Mouse (Mus musculus) embryonic facial prominence, embryonic 12.5 days (tissue): ENCODE data around the gene Prpf40b. TPM values are rescaled to one million over a fixed set of nuclear protein-coding genes. Genes with fewer than 3 reads are reported as not detected.
"Not testable (repeated sequence)": the region's sequence is repeated elsewhere in the genome, so short reads cannot be mapped to it uniquely, and the experiment has no call there.

Experiments used
- ATAC-seq: fragments of 200-750 bp; cut with Nextera tagmentation; 2 replicates; pipeline ENCODE4 v1.8.0; 2017; ENCODE audit not compliant: insufficient number of reproducible peaks, insufficient read depth, low FRiP score, low TSS enrichment
- H3K27ac ChIP-seq: fragments of 300-500 bp; sonication (generic); 2 replicates; pipeline ENCODE4 v1.5.1; 2016; ENCODE audit warnings: mild to moderate bottlenecking
- H3K27me3 ChIP-seq: fragments of 300-500 bp; sonication (generic); 2 replicates; pipeline ENCODE4 v1.6.1; 2016; ENCODE audit warnings: mild to moderate bottlenecking, moderate library complexity
- H3K36me3 ChIP-seq: fragments of 300-500 bp; sonication (generic); 2 replicates; pipeline ENCODE4 v1.6.1; 2016; ENCODE audit warnings: mild to moderate bottlenecking
- H3K4me1 ChIP-seq: fragments of 300-500 bp; sonication (generic); 2 replicates; pipeline ENCODE4 v1.6.1; 2016
- H3K4me2 ChIP-seq: fragments of 300-500 bp; sonication (generic); replicated peaks from 2 replicates; pipeline ENCODE4 v1.6.1; 2016; ENCODE audit warnings: mild to moderate bottlenecking, moderate library complexity
- H3K4me3 ChIP-seq: fragments of 300-500 bp; sonication (generic); 2 replicates; pipeline ENCODE4 v1.5.1; 2016; ENCODE audit warnings: mild to moderate bottlenecking
- H3K9ac ChIP-seq: fragments of 300-500 bp; sonication (generic); 2 replicates; pipeline ENCODE4 v1.6.1; 2016; ENCODE audit warnings: mild to moderate bottlenecking, moderate library complexity
- H3K9me3 ChIP-seq: fragments of 300-500 bp; sonication (generic); 2 replicates; pipeline ENCODE4 v1.6.1; 2016; ENCODE audit warnings: mild to moderate bottlenecking, moderate library complexity
- WGBS: fragments of 180-500 bp; shearing (Covaris S2); methylation state at CpG from one replicate; pipeline ENCODE4 v1.1.7; 2016; 5-methylcytosine and 5-hydroxymethylcytosine counted together
- polyA plus RNA-seq: library from polyadenylated mRNA; unstranded; fragments of >200 nt; fragmentation: Nextera tagmentation; extraction: Ambion mirVana; gene quantifications from 2 replicates; pipeline ENCODE4 v1.2.1, GENCODE M21; 2016

The Prpf40b gene
- 79.5 and 80.0 TPM in 2 replicates for polyA plus RNA-seq

DNA sequence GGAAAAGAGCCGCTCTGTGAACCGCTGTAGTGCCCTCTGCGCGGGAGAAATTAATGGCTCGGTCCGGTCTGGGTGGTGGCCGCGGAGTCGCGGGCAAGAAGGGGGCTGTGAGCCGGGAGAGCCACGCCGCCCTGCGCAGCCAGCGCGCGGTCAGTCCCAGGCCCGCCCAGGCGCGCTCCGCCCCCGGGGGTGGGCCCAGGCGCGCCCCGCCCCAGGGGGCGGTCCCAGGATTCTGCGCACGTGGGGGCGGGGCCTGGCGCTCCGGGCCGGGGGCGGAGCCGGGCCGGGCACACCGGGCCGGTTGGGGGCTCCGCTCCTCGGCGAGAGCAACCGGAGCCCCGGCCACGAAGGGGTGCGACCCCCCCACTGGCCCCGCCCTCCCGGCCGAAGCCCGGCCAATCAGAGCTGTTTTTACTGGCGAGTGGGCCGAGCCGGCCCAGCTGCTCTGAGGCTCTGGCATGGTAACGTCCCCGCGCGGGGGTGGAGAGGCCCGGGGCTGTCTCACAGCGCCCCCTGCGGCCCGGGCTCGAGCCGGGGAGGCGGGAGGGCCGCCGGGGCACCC is at the start of gene Prpf40b:
Prpf40b (plus strand) TSS at position 275 of the 562 bp plus-strand sequence.
- Histone ChIP-seq H3K27me3 (no peaks in the 10 kb centered on the region), H3K4me2 (peak within 1 kb of the TSS; percentile 72)
- peak; percentile 89 for ATAC-seq

DNA sequence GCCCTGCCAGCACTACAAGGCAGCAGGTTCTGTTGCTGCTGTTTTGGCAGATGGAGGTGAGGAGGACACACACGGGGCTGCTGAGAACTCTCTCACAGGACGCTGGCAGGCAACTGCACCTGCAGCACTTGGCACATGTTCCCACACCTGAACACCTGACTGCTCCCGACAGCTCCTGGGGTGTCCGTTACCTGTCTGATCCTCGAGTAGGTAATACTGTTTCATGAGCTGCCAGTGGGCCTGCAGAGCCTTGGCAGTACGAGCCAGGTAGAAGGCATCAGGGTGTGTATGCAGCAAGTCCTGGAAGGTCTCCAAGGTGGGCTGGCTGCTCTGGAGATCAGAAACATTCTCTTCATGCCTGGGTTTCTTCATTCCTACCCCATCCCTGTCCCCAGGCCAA is 48.2 kb upstream of the Prpf40b start:
- H3K9me3 ChIP-seq, ATAC-seq, H3K9ac ChIP-seq, H3K4me3 ChIP-seq, H3K27ac ChIP-seq, H3K4me1 ChIP-seq, H3K27me3 ChIP-seq, H3K4me2 ChIP-seq: not testable (repeated sequence)
- 86% methylated on average over 6 of the region's 6 CpGs for WGBS
- H3K36me3 ChIP-seq = peaks cover 72% of the 10 kb centered on the region

More for the DNA sequence above, at the start of gene Prpf40b:
- peaks cover 18% of the 10 kb centered on the region for H3K4me1 ChIP-seq
- no peaks in the 10 kb centered on the region for H3K9me3 ChIP-seq
- peak within 1 kb of the TSS; percentile 93 for H3K27ac ChIP-seq
- H3K9ac ChIP-seq = peak within 1 kb of the TSS; percentile 74
- H3K4me3 ChIP-seq = peak within 1 kb of the TSS; percentile 66
- WGBS = under 1% methylated on average over 45 of the region's 64 CpGs
- H3K36me3 ChIP-seq = 0 out of 2 replicates have a peak, but pooled peaks cover 2% of the 10 kb centered on the region

DNA sequence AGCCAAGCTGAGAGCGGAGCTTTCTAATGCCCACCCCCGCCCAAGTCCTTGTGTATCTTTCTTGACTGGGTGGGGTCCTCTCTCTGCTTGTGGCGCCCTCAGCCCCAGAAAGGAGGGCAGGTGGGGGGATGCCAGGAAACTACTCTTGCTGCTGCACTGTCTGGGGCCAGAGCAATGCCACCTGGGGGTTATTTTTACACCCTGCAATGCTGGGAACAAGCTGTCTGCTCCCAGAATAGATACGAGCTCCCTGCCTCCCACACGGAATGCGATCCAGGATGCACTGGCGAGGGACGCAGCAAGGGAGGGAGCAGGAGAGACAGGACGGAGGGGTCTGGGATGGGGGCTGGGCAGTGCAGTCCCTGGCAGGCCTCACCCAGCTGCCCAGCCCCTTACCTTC is 45.9 kb upstream of the Prpf40b start:
- no peak for ATAC-seq
- Histone ChIP-seq H3K4me3 (no peak overlapping the region), H3K9ac (no peak overlapping the region), H3K36me3 (peaks cover 54% of the 10 kb centered on the region), H3K27ac (no peak overlapping the region), H3K9me3 (no peaks in the 10 kb centered on the region), H3K27me3 (no peaks in the 10 kb centered on the region), H3K4me1 (0 out of 2 replicates have a peak, but pooled peaks cover 4% of the 10 kb centered on the region), H3K4me2 (no peak overlapping the region)
- WGBS = 82% methylated on average over 9 of the region's 9 CpGs

DNA sequence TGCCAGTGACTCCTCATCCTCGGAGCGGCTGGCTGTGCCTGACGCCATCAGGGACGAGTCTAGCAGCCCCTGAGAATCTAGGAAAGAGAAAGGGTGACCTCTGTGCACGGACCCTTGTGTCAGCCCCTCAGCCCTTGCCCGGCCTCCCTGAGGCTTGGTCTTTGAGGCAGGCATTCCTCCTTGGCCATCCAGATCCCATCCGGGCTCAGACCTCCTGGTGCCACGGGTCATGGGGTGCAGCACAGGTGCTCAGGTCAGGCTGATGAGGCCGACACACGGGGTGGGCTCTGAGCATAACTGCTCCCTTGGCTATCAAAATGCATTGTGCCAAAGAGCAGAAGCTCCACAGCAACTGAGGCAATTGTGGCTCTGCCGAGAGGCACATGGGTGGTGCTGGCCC is 44.9 kb upstream of the Prpf40b start:
- ATAC-seq = no peak
- Histone ChIP-seq H3K36me3 (peaks cover 44% of the 10 kb centered on the region), H3K4me2 (no peak overlapping the region), H3K4me1 (0 out of 2 replicates have a peak, but pooled peaks cover 4% of the 10 kb centered on the region), H3K9ac (no peak overlapping the region), H3K9me3 (no peaks in the 10 kb centered on the region), H3K27me3 (no peaks in the 10 kb centered on the region), H3K27ac (no peak overlapping the region), H3K4me3 (no peak overlapping the region)
- 92% methylated on average over 11 of the region's 11 CpGs for WGBS

DNA sequence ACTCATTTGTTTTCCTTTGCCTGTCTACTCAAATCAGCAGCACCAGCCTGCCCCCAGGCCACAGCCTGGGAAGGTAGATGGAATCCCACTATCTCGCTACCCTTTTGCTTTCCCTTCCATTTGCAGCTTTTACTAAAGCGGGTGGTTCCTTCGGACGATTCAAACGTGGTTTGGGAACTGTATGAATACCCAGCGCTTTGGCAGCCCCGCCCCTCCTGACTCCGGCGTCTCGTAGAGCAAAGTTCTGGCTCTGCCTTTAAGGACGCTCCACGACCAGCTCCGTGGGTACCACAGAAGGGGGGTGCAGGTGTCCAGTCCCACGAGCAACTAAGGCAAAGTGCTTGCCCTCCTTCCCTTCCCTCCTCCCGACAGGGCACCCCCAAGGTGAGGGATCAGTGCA is 43.8 kb upstream of the Prpf40b start:
- not testable (repeated sequence) for H3K9me3 ChIP-seq, ATAC-seq, H3K4me1 ChIP-seq, H3K27me3 ChIP-seq
- Histone ChIP-seq H3K9ac (peak overlapping the region; percentile 53), H3K27ac (peak overlapping the region; percentile 54; the same call in 1 of the 2 replicates), H3K4me2 (peak overlapping the region; percentile 63), H3K36me3 (peaks cover 35% of the 10 kb centered on the region), H3K4me3 (peak overlapping the region; percentile 65)
- under 1% methylated on average over 14 of the region's 15 CpGs for WGBS

DNA sequence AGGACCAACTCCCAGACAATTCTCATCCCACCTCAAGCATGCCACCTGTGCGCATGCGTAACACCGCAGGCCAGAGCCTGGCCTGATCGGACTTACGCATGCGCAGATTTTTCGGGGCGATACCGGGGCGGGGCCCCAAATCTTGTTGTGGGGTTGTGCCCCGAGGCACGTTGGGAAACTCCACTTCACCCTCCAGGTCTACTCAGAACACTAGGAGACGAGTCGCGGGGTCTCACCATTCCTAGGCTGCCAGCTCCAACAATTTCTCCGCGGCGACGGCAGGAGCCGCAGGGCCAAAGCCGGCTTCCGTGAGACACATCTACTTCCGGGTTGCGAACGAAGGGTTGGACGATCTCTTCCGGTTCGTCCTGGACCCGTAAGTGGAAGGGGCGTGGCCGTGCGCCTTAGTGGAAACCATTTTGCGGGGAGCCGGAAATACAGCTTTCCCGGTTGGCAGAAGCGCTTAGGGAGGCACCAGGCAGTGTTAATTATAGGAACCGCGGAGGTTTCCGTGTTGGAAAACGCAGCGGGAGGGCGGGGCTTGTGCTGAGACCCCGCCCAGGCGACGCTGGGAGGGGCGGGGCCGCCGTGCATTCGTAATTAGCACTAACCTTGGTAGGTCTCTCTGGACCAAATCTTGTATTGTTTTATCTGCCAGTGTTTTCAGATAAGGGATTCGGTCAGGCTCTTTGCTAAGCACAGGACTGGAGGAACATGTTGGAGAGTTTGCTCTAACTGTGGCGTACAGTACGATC is 43.1 kb upstream of the Prpf40b start, which contains the start of gene Mcrs1:
Mcrs1 (minus strand) TSS at position 336 of the 755 bp plus-strand sequence.
- Histone ChIP-seq H3K9me3 (no peaks in the 10 kb centered on the region), H3K9ac (peak within 1 kb of the TSS; percentile 66), H3K27me3 (no peaks in the 10 kb centered on the region), H3K4me1 (0 out of 2 replicates have a peak, but pooled peaks cover 4% of the 10 kb centered on the region), H3K4me3 (peak within 1 kb of the TSS; percentile 65), H3K27ac (peak within 1 kb of the TSS; percentile 93), H3K36me3 (peaks cover 28% of the 10 kb centered on the region), H3K4me2 (peak within 1 kb of the TSS; percentile 68)
- under 1% methylated on average over 52 of the region's 52 CpGs for WGBS
- ATAC-seq = peak; percentile 89

DNA sequence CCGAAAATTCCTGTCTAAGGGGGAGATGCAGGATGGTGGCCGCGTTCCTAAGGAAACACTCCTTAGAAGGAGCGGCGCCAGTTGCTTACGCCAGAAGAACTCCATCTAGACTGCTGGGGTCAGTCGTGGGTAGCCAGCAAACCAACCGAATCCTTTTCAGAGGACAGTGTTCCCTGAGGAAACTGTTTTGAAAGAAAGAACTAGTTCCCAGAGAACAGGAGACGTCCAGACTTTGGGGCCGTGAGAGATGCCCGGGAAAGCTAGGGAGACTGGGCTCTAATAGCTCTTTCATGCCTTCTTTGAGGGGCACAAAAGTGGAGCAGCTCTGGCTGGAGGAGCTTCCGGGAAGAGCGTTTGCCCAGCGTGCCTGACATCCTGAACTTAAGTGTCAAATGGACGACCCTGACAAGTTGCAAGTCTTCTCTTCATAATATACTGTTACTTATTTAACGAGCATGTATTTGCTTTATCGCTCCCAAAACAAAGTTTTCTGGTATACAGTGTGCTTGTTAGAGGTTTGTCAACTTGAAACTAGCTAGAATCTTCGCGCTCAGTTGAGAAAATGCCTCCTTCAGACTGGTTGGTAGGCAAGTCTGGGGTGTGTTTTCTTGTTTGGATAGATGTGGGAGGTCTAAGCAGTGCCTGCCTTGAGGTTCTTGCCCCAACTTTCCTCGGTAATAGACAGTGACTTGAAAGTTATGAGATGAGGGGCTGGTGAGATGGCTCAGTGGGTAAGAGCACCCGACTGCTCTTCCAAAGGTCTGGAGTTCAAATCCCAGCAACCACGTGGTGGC is 42.3 kb upstream of the Prpf40b start:
- peak overlapping the region; percentile 93 for H3K27ac ChIP-seq
- peaks cover 7% of the 10 kb centered on the region; the same call in 1 of the 2 replicates for H3K4me1 ChIP-seq
- ATAC-seq = 0 out of 2 replicates have a peak, but pooled peaks have one; percentile 6
- H3K36me3 ChIP-seq = peaks cover 21% of the 10 kb centered on the region
- WGBS = 4% methylated on average over 22 of the region's 22 CpGs
- peak overlapping the region; percentile 53 for H3K9ac ChIP-seq
- no peaks in the 10 kb centered on the region for H3K9me3 ChIP-seq
- H3K27me3 ChIP-seq = no peaks in the 10 kb centered on the region
- peak overlapping the region; percentile 65 for H3K4me3 ChIP-seq
- H3K4me2 ChIP-seq = peak overlapping the region; percentile 68

DNA sequence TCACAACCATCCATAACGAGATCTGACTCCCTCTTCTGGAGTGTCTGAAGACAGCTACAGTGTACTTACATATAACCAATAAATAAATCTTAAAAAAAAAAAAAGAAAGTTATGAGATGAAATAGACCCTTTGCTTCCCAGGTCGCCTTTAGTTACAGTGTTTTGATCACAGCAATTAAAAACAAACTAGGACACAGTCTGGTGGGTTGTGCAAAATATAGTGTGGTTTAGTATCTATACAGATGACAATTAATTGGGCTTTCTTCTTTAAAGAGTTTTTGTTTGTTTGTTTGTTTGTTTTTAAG is 41.8 kb upstream of the Prpf40b start:
- peak overlapping the region; percentile 68 for H3K4me2 ChIP-seq

DNA sequence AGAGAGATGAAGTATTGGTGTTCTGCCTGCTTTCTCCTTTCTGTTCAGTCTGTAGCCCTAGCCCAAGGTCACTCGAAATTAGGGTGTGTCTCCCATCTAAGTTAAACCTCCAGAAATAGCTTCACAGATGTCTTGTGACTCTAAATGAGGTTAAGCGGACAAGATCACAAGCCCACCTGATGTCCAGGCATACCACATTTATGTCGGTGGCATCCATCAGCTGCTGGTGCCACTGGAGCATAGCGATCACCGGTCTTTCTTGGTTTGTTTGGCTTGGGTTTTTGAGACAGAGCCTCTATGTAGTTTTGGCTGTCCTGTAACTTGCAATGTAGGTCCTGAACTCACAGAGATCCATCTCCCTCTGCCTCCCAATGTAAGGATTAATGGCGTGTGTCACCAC is 41.1 kb upstream of the Prpf40b start:
- peaks cover 9% of the 10 kb centered on the region for H3K36me3 ChIP-seq
- WGBS = 91% methylated on average over 6 of the region's 6 CpGs

More for the DNA sequence above, 41.8 kb upstream of the Prpf40b start:
- not testable (repeated sequence) for H3K4me3 ChIP-seq, ATAC-seq, H3K9me3 ChIP-seq, H3K27me3 ChIP-seq, H3K27ac ChIP-seq, H3K9ac ChIP-seq, H3K4me1 ChIP-seq
- WGBS = 51% methylated on average over 2 of the region's 2 CpGs
- peaks cover 15% of the 10 kb centered on the region for H3K36me3 ChIP-seq

DNA sequence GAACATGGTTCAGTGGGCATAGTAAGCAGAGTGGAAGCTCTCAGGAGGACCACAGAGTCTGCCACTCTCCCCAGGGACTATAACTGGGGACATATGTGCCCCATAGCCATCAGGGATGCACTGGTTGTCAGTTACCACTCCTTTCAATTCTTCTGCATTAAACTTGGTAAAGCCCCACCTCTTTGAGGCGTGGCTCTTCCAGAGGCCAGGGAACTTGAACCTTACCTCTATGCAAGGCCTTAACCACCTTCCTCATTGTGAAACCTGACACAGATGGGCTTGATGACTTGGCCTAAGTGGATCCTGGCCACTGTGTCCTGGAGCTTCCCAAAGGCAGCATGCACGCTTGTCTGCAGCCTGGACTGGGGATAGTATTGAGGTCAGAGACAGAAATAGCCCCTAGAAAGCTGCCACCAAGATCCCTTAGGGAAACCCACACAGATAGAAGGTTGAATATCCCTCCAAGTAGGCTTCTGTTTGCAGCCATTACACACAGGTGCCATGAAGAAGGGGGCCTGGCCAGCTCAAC is 40.3 kb upstream of the Prpf40b start:
- no peak for ATAC-seq
- Histone ChIP-seq H3K4me1 (peaks cover 7% of the 10 kb centered on the region; the same call in 1 of the 2 replicates), H3K9ac (no peak overlapping the region), H3K4me2 (no peak overlapping the region), H3K4me3 (no peak overlapping the region), H3K9me3 (no peaks in the 10 kb centered on the region), H3K27ac (no peak overlapping the region), H3K36me3 (peaks cover 2% of the 10 kb centered on the region; the same call in 1 of the 2 replicates), H3K27me3 (no peaks in the 10 kb centered on the region)
- 79% methylated on average over 2 of the region's 2 CpGs for WGBS

More for the DNA sequence above, 41.1 kb upstream of the Prpf40b start:
- ATAC-seq = no peak
- no peaks in the 10 kb centered on the region for H3K27me3 ChIP-seq
- H3K4me1 ChIP-seq = peaks cover 7% of the 10 kb centered on the region; the same call in 1 of the 2 replicates
- no peak overlapping the region for H3K27ac ChIP-seq
- H3K9ac ChIP-seq = no peak overlapping the region
- H3K4me2 ChIP-seq = no peak overlapping the region
- no peaks in the 10 kb centered on the region for H3K9me3 ChIP-seq
- no peak overlapping the region for H3K4me3 ChIP-seq

DNA sequence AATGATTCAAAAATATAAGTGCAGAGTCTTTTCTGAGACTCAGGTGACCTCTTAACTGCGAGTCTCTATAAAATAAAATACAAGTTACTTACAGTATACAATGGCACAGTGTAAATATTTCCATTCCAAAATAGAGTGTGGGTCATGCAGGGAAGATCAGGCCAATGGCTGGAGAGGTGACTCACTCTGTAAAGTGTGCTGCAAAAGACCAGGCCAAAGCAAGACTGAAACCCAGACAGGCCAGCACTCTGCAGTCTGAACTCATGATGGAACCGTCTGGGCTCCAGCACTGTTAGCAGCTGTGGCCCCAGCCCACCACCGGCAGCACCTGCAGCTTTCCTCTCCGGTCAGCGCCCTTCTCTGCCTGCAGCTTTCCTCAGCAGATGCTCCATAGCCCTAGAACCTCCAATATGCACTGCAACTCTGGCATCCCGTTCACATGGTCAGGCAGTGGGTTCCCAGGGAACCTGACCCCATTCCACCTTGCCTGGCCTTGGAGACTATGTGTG is 39.6 kb upstream of the Prpf40b start:
- H3K27ac ChIP-seq = no peak overlapping the region
- H3K9ac ChIP-seq = no peak overlapping the region
- H3K36me3 ChIP-seq = no peaks in the 10 kb centered on the region
- H3K4me1 ChIP-seq = peaks cover 7% of the 10 kb centered on the region; the same call in 1 of the 2 replicates
- H3K4me3 ChIP-seq = no peak overlapping the region
- H3K9me3 ChIP-seq = no peaks in the 10 kb centered on the region
- H3K27me3 ChIP-seq = no peaks in the 10 kb centered on the region
- H3K4me2 ChIP-seq = no peak overlapping the region
- 89% methylated on average over 6 of the region's 6 CpGs for WGBS
- ATAC-seq = no peak
